Comparison of ENCODE assay signal across 24 mouse cellular contexts in genomic region chr2:101894126-101894525, GRCm38 (mm10). TPM values are rescaled to one million over a fixed set of nuclear protein-coding genes. Genes with fewer than 3 reads are reported as not detected.
DNase-seq lines count a peak whose midpoint lies in the region; ATAC-seq lines count a peak whose summit lies in the region.
"Had no signal": no experiment of that assay in that cellular context is flagged by ENCODE, and none has a peak within 500 bp of the region (broad histone marks: within the 10 kb centered on the region; RNA-seq: fewer than 3 reads in every experiment).

No protein-coding gene starts in this region.

- H3K4me1 ChIP-seq in kidney, embryonic 15.5 days: peaks cover 13% of the 10 kb centered on the region; the same call in 1 of the 2 replicates
- H3K4me1 ChIP-seq: embryonic facial prominence, embryonic 13.5 days; embryonic facial prominence, embryonic 15.5 days had no signal

- H3K4me3 ChIP-seq in kidney, embryonic 15.5 days (replicated peaks): no peak overlapping the region
- H3K4me3 ChIP-seq: embryonic facial prominence, embryonic 13.5 days; embryonic facial prominence, embryonic 15.5 days; erythroblast, embryonic 14.5 days; forebrain, embryonic 10.5 days; forebrain, embryonic 12.5 days had no signal

- peaks cover 19% of the 10 kb centered on the region for H3K36me3 ChIP-seq in kidney, embryonic 15.5 days

- H3K27ac ChIP-seq in kidney, embryonic 15.5 days: no peak overlapping the region
- H3K27ac ChIP-seq: embryonic facial prominence, embryonic 13.5 days; embryonic facial prominence, embryonic 15.5 days; forebrain, embryonic 10.5 days; forebrain, embryonic 12.5 days had no signal

- ATAC-seq in kidney, embryonic 15.5 days (replicated peaks; ENCODE audit: low FRiP score): no peak
- ATAC-seq: forebrain, embryonic 14.5 days; forebrain, embryonic 16.5 days had no signal

- no peaks in the 10 kb centered on the region for H3K9me3 ChIP-seq in kidney, embryonic 15.5 days (replicated peaks)
- H3K9me3 ChIP-seq: embryonic facial prominence, embryonic 13.5 days; embryonic facial prominence, embryonic 15.5 days; forebrain, embryonic 10.5 days; forebrain, embryonic 12.5 days had no signal

- peak; percentile 33 for DNase-seq in kidney, adult 18-20 months
- DNase-seq in kidney, adult 8-10 months: peak; percentile 49 to 67
- DNase-seq in kidney, postnatal 10 days: no peak
- DNase-seq in kidney, postnatal 14 days: peak; percentile 35
- peak; percentile 31 to 66 for DNase-seq in kidney, postnatal 25 days
- DNase-seq in cerebellum, adult 11-12 months: no peak
- no peak for DNase-seq in adrenal gland, postnatal 25 days
- DNase-seq: adrenal gland, adult 2 months; adrenal gland, postnatal 10 days; adrenal gland, postnatal 36 days; cerebellum, adult 18-20 months; cerebellum, adult 8-10 months; cerebellum, adult 9-11 months; cerebellum, postnatal 14 days; cerebellum, postnatal 36 days; embryo, embryonic 11 days had no signal

- H3K9ac ChIP-seq in kidney, embryonic 15.5 days: no peak overlapping the region
- H3K9ac ChIP-seq: embryonic facial prominence, embryonic 13.5 days; embryonic facial prominence, embryonic 15.5 days; forebrain, embryonic 12.5 days had no signal

- H3K27me3 ChIP-seq in kidney, embryonic 15.5 days: no peaks in the 10 kb centered on the region
- H3K27me3 ChIP-seq: embryonic facial prominence, embryonic 13.5 days; embryonic facial prominence, embryonic 15.5 days; forebrain, embryonic 12.5 days had no signal

- 82% methylated on average over 3 of the region's 3 CpGs for WGBS in kidney, embryonic 15.5 days

- H3K4me2 ChIP-seq in kidney, embryonic 15.5 days: no peak overlapping the region
- H3K4me2 ChIP-seq: embryonic facial prominence, embryonic 13.5 days; embryonic facial prominence, embryonic 15.5 days; forebrain, embryonic 12.5 days had no signal

RNA-seq across cellular contexts. Expression of gene Commd9, which starts 8.1 kb away (rescaled TPM):
- polyA plus RNA-seq in kidney, embryonic 15.5 days (2015; fragmentation: Nextera tagmentation; extraction: Ambion mirVana): 59.2 and 65.6 TPM in 2 replicates
- 45.3 and 49.6 TPM in 2 replicates for total RNA-seq in adrenal gland, postnatal 25 days (2021)

RNA-seq across cellular contexts. Expression of gene Prr5l, which starts 11.3 kb away (rescaled TPM):
- polyA plus RNA-seq in kidney, embryonic 15.5 days (2015; fragmentation: Nextera tagmentation; extraction: Ambion mirVana): 60.4 and 63.7 TPM in 2 replicates
- 5.9 and 6.6 TPM in 2 replicates for total RNA-seq in adrenal gland, postnatal 25 days (2021)

Comparison
In these comparisons a context has a peak if more than half of its experiments do, and no peak if none do; other contexts are left out.
1. DNase-seq: peak in kidney, adult 18-20 months (single experiment), kidney, adult 8-10 months (2 of 2), kidney, postnatal 14 days (single experiment) and kidney, postnatal 25 days (2 of 2); none in kidney, postnatal 10 days (single experiment), cerebellum, adult 11-12 months (single experiment) and adrenal gland, postnatal 25 days (single experiment).